Mouse (Mus musculus) lung, adult 2 months (tissue): ENCODE results near the gene Wdr45b. TPM values are rescaled to one million over a fixed set of nuclear protein-coding genes. Genes with fewer than 3 reads are reported as not detected.

ENCODE experiments used
- DNase-seq: peaks from one replicate; pipeline ENCODE4 v3.0.0; 2022
- H3K4me1 ChIP-seq: fragments of 200-500 bp; 2 replicates; pipeline ENCODE4 v1.6.1; 2011; ENCODE audit warnings: low read length; ENCODE audit not compliant: control insufficient read depth, insufficient read depth
- H3K4me3 ChIP-seq: fragments of 200-500 bp; replicated peaks from 2 replicates; pipeline ENCODE3; 2011; ENCODE audit warnings: low read depth, mild to moderate bottlenecking, control low read depth, low read length; ENCODE audit errors: extremely low read depth
- CTCF ChIP-seq: fragments of 200-500 bp; IDR thresholded peaks from 2 replicates; pipeline ENCODE4 v1.5.1; 2011; ENCODE audit warnings: mild to moderate bottlenecking, low read length, control low read depth; ENCODE audit not compliant: insufficient read depth
- POLR2A ChIP-seq: fragments of 200-500 bp; IDR thresholded peaks from 2 replicates; pipeline ENCODE4 v1.6.1; 2011; ENCODE audit warnings: low read depth, mild to moderate bottlenecking, control low read depth, low read length, borderline replicate concordance; ENCODE audit errors: extremely low read depth
- WGBS: fragments of 180-500 bp; shearing (Covaris S2); methylation state at CpG from one replicate; pipeline ENCODE4 v1.1.7; 2018; 5-methylcytosine and 5-hydroxymethylcytosine counted together
- polyA plus RNA-seq: library from polyadenylated mRNA; depleted of rRNA; stranded (reverse); fragments of >200 nt; gene quantifications from 2 replicates; pipeline ENCODE4 v1.2.3, GENCODE M21; 2012; rRNA removed

Gene Wdr45b
- 41.5 and 45.3 TPM in 2 replicates for polyA plus RNA-seq

GRCm38 (mm10) chr11:121354091-121354707, at the start of gene Wdr45b:
Gene Wdr45b, minus strand, starts transcription at chr11:121354445.
- under 1% methylated on average over 69 of the region's 69 CpGs for WGBS
- H3K4me1 ChIP-seq, result peaks cover 11% of the 10 kb centered on the region
- TF ChIP-seq CTCF (no peak), POLR2A (peak; percentile 78)
- DNase-seq, result peak; percentile 98
- H3K4me3 ChIP-seq, result peak within 1 kb of the TSS; percentile 80

DNA sequence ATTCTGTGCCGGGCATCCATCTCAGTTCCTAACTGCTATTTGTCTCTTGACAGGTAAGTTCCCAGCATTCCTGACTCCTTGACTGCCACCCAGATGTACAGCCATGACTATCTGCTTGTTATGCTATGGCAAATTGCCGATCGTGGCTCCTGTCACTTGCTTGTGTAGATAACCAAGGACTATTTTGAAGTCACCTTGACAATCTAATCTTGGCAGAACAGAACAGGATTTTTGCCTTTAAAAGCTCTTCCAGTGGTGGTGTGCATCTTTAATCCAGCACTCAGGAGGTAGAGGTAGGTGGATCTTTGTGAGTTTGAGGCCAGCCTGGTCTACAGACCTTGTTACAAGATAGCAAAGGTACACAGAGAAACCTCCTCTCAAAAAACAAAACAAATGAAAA, 38.2 kb upstream of the Wdr45b start:
- 78% methylated on average over 3 of the region's 3 CpGs for WGBS
- Histone ChIP-seq H3K4me1 (peaks cover 6% of the 10 kb centered on the region), H3K4me3 (no peak overlapping the region)
- TF ChIP-seq CTCF, result no peak
- TF ChIP-seq POLR2A, result no peak
- no peak for DNase-seq

- no peak overlapping the region for H3K4me3 ChIP-seq
- TF ChIP-seq POLR2A (no peak), CTCF (no peak)
- WGBS, result 60% methylated on average over 3 of the region's 3 CpGs
These were observed 36.5 kb upstream of the Wdr45b start for GRCm38 (mm10) chr11:121390793-121391192.

DNA sequence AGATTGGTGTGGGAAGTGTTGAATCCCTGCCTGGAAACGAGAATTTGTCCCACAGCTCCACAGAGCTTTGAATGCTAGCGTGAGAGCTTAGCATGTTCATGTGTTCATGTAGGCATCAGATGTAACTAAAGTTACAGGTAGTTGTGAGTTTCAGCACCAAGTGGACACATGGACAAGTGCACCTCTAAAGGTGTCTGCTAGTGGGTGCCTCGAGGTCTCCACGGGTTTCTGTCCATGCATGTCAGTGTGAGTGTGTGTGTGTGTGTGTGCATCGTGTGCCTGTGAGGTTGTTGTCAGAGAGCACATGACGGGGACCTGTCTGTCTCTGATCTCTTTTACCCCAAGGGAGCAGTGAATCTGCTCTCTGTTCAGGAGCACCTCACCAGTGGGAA, 34.3 kb upstream of the Wdr45b start:
- TF ChIP-seq CTCF (no peak), POLR2A (no peak)
- Histone ChIP-seq H3K4me1 (peaks cover 6% of the 10 kb centered on the region), H3K4me3 (peak overlapping the region; percentile 13)
- no peak for DNase-seq
- 14% methylated on average over 6 of the region's 6 CpGs for WGBS

More at GRCm38 (mm10) chr11:121390793-121391192, 36.5 kb upstream of the Wdr45b start:
- H3K4me1 ChIP-seq, result peaks cover 6% of the 10 kb centered on the region
- DNase-seq, result no peak

DNA sequence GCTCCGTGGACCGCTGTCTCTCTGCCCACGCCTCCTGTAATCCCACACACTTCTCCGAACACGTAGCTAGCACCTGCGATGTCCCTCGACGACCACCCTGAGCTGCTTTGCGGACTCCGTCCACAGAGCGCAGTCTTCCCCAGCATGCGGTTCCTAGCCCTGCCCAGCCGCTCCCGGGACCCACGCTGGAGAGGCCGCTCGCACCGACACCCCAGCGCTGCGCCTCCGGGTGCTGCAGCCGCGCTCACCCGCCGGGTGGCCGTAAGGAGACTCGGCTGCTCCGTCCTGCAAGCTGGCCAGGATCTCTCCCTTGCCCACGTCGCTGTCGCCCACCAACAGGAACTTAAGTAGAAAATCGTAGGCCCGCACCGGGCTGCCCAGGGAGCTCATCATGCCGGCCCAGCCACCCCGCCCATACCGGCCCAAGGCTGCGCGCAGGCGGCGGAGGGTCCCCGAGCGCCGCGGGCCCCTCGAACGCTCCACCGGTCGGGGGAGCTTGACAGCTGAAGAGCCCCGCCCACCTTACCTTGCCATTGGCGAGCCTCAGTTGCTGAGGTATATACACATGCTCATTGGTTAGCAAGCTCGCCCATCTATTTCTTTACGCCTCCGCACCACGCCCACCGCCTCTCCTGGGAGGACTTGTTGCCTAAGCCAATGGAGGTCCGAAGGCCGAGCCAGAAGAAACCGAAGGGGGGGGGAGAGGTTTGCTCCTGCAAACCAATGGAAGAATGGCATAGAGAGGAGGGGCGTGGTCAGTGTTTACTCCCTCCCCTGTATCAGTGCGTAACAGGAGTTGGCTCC, 33.7 kb upstream of the Wdr45b start, which contains the start of gene Rab40b:
Gene Rab40b, minus strand, starts transcription at position 502 of the 804 bp plus-strand sequence.
- Histone ChIP-seq H3K4me3 (peak within 1 kb of the TSS; percentile 72), H3K4me1 (peaks cover 6% of the 10 kb centered on the region)
- TF ChIP-seq POLR2A (no peak), CTCF (no peak)
- DNase-seq, result peak; percentile 82
- WGBS, result 1% methylated on average over 61 of the region's 61 CpGs

- Histone ChIP-seq H3K4me1 (no peaks in the 10 kb centered on the region), H3K4me3 (no peak overlapping the region)
- TF ChIP-seq CTCF (no peak), POLR2A (no peak)
- WGBS, result 60% methylated on average over 6 of the region's 6 CpGs
- no peak for DNase-seq
These were observed 26.0 kb upstream of the Wdr45b start for GRCm38 (mm10) chr11:121380294-121380693.

DNA sequence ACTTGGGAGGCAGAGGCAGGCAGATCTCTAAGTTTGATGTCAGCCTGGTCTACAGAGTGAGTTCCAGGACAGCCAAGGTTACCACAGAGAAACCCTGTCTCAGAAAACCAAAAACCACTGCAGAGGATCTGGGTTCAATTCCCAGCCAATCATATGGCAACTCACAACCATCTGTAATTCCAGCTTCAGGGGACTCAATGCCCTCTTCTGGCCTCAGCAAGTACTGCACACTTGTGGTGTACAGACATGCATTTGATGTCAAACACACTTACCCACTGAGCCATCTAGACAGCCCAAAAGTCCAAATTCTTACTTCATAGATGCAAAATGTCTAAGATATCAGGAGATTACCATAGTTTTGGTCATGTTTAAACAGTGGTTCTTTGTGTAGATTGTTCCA, 24.4 kb upstream of the Wdr45b start:
- no peak overlapping the region for H3K4me3 ChIP-seq
- TF ChIP-seq CTCF (no peak), POLR2A (no peak)
- no peak for DNase-seq
- H3K4me1 ChIP-seq, result no peaks in the 10 kb centered on the region

DNA sequence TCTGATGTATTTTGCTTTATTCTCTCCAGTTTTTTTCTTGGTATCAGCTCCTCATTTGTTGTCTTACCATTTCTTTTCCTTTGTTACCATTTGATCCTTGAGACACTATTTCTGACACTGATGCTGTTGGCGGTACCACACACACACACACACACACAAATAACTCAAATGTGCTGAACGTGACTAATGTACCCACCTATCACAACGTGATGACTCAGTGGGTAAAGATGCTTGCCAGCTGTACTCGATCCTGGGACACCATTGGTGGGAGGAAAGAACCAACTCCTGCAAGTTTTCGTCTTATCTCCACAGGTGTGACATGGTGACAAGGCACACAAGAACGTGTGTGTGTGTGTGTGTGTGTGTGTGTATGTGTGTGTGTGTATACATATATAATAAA, 19.1 kb upstream of the Wdr45b start:
- DNase-seq, result no peak
- Histone ChIP-seq H3K4me1 (no peaks in the 10 kb centered on the region), H3K4me3 (no peak overlapping the region)
- WGBS, result 56% methylated on average over 6 of the region's 6 CpGs
- no peak for TF ChIP-seq POLR2A
- TF ChIP-seq CTCF, result no peak

DNA sequence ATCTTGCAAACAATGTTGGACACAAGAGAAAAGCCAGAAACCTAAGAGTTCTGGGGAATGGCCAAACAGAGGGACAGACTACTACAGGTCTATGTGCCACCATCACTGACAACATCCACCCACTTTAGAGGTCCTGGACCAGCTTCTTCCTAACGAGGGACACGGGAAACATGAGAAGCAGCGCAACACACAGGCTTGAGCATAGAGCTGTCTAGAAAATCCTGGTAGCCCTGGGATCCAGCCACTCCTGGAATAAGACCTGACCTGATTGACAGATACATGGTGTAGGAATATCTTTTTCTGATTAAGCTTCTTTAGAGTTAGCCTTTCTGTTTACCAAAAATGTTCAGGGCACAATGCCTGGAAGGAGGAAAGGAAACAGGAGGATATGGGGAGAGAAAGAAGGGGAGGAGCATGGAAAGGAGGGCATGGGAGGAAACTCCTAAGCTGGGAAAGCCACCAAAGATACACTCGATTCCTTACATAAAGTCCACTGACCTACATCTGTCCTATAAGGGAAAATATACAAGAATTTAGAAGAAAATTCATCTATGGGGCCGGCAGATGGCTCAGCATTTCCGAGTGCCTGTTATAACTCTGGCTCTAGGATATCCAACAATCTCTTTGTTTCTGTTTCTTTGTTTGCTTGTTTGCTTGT, 16.2 kb upstream of the Wdr45b start:
- 78% methylated on average over 6 of the region's 6 CpGs for WGBS

More for the DNA sequence above, 16.2 kb upstream of the Wdr45b start:
- H3K4me3 ChIP-seq, result no peak overlapping the region
- no peak for TF ChIP-seq POLR2A
- no peak for TF ChIP-seq CTCF
- DNase-seq, result no peak
- no peaks in the 10 kb centered on the region for H3K4me1 ChIP-seq
